Mouse (Mus musculus): ENCODE measurements around the gene Slc6a12. TPM values are rescaled to one million over a fixed set of nuclear protein-coding genes. Genes with fewer than 3 reads are reported as not detected.

Gene Slc6a12
- total RNA-seq, 1 experiment from 2014 or later: 7.4 TPM

DNA sequence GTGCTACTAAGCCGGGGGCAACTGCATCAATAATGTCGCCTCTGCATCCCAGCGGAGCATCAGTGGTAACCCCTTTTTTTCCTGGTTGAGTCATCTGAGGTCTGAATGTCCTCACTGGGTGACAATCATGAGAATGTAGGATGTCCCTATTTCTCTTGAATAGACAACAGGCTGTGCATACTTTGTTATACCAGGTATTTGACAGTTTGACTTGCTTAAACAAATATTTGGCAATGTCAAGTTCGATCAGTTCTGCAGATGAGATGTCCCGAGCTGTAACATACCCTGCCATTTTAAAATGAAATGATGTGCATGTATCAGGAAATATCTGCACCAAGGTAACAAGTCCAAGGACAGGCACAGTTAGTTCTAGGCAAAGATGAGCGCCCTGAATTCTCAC is 58.3 kb downstream of the Slc6a12 start:
- ATAC-seq (replicated peaks; ENCODE audit: insufficient number of reproducible peaks, low FRiP score, low TSS enrichment, poor library complexity, severe bottlenecking): no peak

DNA sequence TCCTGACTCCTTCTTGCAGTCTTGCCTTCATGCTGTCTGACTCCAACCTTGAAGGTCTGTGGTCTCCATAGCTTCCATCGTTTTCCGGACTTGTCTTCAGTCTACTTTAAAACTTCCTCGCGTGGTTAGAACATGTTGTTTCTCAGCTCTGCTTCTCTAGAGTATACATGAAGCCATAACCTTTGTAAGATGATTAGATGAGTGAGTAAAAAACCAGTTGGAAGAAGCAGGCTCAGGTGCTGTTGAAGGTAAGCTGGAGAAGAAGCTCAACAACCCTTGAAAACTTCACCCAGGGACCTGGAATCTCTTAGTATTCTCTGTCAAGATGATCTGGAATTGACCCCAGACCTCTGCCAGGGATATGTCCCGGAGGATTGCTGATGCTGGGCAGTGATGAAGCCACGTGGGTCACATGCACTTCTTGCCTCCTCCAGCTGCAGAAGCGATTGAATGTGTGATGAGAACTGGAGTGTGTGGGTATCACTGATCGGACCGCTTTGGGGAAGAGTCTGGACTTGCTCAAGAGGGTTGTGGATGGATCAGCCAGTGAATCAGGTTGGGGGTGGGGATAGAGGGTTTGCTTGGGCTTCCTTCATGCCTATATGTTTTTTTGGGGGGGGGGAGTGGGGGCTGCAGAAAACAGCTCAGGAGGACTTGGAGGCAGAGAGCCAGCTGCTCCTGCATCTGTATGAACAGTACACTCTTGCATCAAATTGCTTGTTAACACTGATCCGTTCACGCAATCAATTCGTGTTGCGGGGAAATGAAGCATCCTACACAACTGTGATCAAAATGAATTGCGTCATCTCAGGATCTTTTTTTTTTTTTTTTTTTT is 59.2 kb downstream of the Slc6a12 start:
- ATAC-seq (replicated peaks; ENCODE audit: insufficient number of reproducible peaks, low FRiP score, low TSS enrichment, poor library complexity, severe bottlenecking): no peak

DNA sequence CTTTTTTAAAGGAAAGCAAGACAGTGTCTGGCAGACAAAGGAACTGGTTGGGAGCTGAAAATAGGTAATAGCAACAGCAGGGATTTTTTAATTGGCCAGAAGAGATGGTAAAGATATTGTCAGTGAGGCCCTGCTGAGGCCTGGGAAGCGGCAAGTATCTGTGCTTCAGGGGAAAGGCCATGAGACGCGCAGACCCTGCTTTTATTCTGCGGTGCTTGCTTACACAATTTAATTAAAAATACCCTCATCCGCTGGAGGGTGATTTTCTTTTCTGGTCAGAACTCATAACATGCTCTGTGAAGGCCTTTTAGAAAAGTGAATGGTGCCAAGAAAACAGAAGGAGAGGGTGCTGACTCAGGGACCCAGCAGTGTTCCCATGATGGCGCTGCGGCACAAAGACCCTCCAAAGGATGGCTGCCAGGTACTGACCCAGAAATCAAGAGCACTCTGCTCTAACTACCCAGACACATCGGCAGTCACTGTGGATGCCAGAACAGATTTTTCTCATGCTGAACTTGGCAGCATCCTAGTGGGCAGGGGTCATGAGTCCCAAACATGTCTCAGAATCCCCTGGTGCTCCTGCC is 59.9 kb downstream of the Slc6a12 start:
- ATAC-seq (replicated peaks; ENCODE audit: insufficient number of reproducible peaks, low FRiP score, low TSS enrichment, poor library complexity, severe bottlenecking): no peak

DNA sequence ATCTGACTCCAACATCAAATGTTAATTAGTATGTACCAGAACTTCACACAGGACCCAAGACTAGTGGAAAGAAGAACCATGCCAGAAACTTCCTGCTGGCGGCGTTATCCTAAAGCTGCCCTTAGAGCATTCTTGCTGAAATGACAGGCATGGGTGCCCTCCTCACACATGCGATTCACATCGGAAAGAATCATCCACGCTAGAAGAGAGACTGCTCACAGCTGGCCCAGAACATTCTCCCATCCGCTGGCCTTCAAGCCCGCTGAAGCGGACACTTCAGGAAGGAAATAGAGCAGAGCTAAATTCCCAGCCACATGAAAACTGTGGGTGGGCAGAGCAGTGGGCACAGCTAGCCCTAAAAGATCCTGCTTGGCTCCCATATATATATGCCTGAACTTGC is 62.4 kb downstream of the Slc6a12 start:
- no peak for ATAC-seq (replicated peaks; ENCODE audit: insufficient number of reproducible peaks, low FRiP score, low TSS enrichment, poor library complexity, severe bottlenecking)

DNA sequence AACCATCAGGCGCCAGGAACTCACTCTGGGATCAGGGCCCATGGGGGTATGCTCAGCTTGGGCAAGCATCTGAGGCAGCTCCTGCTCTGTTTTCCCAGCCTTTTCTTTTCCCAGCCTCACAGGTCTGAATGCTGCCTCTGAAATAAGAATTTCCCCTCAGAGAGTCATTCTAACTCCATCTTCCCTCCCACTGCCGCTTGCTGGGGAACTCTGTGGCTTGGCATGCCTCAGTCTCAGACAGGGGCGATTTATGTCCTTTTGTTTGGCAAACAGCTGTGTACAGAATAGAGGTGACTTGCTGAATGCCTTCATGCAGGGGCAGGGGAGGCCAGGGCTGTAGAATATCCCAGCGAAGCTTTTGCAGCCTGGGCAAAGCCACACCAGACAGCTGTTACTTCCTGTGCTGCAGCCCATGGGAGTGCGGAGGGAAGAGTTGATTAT is 64.7 kb downstream of the Slc6a12 start:
- ATAC-seq (replicated peaks; ENCODE audit: insufficient number of reproducible peaks, low FRiP score, low TSS enrichment, poor library complexity, severe bottlenecking): no peak

DNA sequence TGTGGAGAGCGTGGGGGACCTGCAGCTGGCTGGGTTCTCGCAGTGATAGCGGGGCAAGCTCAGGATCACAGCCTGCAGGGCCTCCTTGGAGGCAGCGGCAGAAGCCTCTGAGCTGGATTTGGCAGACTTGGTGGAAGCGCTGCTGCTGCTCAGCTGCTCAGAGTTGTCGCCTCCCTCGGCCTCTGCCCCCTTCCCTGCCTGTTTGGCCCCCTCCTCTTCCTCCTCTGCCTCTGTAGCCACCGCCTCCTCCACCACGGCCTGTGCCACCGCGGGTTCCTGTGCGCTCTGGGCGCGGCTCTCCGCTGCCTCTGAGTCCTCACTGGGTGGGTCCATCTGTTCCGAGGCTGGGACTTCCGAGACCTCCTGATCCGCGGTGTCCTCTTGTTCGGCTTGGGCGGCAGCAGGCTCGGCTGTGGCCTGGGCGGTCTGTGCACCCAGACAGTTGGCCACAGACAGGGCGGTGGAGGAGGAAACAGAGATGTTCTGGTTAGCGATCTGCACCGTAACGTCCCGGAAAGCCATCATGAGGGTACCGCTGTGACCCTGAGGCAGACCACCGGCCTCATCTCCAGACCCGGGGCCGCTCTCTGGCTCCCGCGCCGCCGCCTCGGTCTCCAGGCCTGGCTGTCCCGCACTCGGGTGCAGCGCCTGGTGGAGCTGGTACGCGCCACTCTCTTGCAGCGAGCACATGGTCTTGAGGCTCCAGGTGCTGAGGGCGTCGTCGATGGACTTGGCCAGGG is 69.9 kb downstream of the Slc6a12 start:
- no peak for ATAC-seq (replicated peaks; ENCODE audit: insufficient number of reproducible peaks, low FRiP score, low TSS enrichment, poor library complexity, severe bottlenecking)

Other genes with a start within 250 kb of the Slc6a12 start
- gene Mical3, start 212.1 kb upstream of the Slc6a12 start, total RNA-seq (2017): 1.3 to 2.9 TPM (median 2.6 TPM) in 3 replicates
- gene Pex26, start 159.4 kb upstream of the Slc6a12 start, total RNA-seq (2017): 4.0 to 9.1 TPM (median 4.9 TPM) in 3 replicates
- 1.1 to 3.4 TPM (median 2.6 TPM) in 3 replicates for gene Tuba8, start 132.4 kb upstream of the Slc6a12 start, total RNA-seq (2017)
- gene Usp18, start 97.2 kb upstream of the Slc6a12 start, total RNA-seq (2017): 3.1 to 9.2 TPM (median 5.0 TPM) in 3 replicates
- gene Slc6a13, start 42.8 kb upstream of the Slc6a12 start, total RNA-seq (2017): 0.53 to 3.7 TPM (median 0.87 TPM) in 3 replicates
- gene Iqsec3, start 130.6 kb downstream of the Slc6a12 start, total RNA-seq (2017): not detected in 3 replicates

Data from monocyte, adult 5-6 weeks (primary cell).